Mouse (Mus musculus) B cell, adult 2 months (primary cell): Measurements from ENCODE around the gene Axin1.
"Not testable (repeated sequence)": the region's sequence is repeated elsewhere in the genome, so short reads cannot be mapped to it uniquely, and the experiment has no call there.

Experiments
- DNase-seq, 2 experiments: peaks; one replicate each; pipeline ENCODE4 v3.0.0; 2022

Axin1 gene

DNA sequence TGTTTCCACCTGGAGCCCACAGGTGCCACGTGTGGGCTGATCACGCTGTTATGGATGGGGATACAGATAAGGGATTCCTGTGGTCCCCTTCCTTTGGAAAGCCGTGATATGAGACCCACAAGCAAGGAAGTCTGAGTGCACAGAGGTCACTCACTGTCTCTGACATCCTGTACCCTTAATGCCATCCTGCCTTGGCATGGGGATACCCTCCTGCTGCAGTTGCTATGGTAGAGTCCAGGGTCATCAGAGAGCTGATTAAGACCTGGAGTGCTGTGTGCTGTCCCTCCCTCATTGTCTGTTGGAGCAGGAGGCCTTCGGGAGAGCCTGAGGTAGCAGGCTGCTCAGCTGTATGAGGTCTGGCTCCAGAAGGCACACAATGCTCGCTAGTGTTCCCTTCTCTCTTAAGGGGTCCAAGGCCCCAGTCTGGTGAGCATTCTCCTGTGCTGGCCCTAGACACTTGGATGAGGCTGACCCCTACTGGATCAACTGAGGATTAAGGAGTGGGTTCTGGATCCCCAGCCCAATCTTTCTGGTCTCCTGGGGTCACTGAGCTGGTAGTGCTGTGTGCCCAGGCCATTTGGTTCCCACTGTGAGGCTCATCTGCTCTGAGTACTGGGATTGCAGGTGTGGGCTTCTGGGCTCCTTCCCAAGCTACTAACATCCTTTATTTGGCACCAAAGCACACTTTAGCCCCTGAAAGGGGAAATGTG, 15.9 kb upstream of the Axin1 start:
- no peak for DNase-seq

DNA sequence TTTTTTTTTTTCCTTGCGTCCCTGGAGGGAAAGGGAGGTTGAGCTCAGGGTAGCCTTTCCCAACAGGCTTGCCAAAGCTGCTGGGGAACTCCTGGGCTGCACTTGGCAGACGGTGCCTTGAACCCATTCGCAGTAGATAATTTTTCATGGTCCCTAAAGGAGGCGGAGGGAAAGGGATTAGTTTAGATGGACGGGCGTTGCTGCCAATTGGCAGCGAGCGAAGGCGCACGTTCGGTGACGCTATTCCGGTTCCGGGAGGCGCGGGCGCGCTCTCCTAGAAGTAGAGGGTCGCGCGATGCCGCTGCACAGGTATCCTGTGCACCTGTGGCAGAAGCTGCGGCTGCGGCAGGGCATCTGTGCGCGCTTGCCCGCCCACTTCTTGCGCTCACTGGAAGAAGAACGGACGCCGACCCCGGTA, 15.2 kb upstream of the Axin1 start, which contains the start of gene Mrpl28:
TSS of gene Mrpl28 (plus strand) at position 234 of the 418 bp plus-strand sequence.
- peak; percentile 82 to 86 for DNase-seq

DNA sequence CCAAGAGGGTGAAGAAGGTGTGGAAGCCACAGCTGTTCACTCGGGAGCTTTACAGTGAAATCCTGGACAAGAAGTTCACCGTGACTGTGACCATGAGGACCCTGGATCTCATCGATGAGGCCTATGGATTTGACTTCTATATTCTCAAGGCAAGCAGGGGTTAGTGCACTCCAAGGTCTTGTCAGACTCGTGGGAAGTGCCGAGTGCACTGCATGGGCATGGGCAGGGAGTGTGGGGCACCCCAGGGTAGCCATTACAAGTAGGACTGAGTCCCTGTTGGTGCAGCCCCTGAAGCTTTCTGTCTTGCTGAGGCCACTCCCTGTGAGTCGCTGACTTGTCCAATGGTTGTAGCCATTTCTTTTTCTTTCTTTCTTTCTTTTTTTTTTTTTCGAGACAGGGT, 13.9 kb upstream of the Axin1 start:
- no peak for DNase-seq

DNA sequence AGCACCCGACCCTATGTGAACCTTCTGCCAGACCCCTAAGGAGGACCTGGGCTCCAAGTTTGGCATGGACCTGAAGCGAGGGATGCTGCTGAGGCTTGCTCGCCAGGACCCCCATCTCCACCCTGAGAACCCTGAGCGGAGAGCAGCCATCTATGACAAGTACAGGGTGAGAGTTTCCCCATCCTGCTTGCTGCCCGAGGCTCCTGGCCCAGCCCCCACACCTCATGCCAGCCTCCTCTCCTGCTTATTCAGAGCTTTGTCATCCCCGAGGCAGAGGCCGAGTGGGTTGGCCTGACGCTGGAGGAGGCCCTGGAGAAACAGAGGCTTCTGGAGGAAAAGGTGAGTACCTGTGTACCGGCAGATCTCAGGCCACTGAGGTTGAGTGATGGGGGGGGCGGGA, 13.3 kb upstream of the Axin1 start:
- no peak for DNase-seq

DNA sequence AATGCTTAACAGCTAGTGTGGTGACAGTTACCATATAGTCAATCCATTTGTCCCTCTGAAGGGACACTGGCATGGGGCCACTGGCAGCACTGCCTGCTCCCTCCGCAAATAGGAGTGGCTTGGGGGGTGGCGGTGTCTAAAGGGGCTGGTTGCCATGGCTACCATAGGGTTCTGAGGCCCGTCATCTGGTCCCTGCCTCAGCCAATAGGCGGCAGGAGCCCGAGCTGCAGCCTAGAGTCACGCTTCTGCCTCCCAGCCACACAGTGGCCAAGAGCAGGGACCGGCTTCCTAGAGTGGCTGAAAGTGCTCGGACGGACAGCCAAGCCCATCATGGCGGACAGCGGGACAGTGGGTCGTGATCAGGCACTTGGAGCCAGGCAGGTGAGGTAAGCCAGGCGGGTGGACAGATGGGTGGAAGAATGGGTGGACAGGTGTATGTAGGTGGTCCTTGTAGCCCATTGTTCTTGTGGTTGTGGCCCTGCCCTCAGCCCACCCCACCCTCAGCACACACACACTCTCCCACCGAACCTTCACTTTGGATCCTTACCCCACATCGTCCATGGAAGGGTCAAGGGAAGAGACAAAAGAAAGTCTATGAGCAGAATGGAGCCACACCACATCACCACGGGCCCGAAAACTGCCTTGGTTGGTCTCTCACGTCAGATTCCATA, 7.3 kb upstream of the Axin1 start:
- no peak for DNase-seq

DNA sequence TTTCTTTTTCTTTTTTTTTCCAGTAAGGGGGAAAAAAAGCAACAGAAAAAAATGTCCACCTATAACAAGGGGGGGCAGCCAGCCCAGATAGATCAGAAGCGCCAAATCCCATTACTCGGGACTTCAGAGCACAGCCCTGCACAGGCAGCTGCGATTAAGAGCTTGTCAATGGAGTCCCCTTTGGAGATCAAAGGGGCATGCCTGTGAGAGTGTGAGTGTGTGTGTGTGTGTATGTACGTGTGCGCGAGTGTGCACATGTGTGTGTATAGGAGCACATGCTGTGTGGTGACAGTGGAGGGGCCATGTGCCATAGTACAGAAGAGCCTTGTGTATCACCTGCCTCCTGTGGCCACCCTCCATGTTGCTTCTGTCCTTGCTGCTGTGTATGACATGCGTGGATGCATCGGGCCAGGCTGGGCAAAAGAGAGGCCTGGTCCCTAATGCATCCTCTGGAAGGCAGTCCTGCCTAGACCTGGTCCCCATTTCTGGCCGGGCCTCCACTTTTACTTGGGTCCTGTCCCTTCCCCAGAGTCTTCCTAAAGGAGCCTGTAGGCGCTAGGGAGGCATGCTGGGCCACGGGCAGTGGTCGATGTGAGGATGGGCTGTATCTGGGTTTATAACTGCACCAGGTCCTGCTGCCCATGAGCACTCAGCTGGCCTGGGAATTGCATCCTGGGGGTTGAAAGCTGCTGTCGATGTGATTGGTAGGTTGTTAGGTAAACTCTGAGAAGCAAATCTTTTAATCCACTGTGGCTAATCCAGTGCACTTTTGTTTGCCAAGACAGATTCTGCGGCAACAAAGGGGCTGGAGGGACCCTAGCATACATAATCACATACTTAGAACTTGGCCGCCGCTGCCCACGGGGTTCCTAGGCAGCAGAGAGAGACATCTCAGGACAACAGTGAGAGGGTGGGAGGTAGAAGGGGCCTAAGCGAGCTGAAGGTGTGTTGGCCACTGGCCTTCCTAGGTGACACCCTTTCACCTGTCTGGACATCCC, 6.3 kb upstream of the Axin1 start:
- DNase-seq = no peak

DNA sequence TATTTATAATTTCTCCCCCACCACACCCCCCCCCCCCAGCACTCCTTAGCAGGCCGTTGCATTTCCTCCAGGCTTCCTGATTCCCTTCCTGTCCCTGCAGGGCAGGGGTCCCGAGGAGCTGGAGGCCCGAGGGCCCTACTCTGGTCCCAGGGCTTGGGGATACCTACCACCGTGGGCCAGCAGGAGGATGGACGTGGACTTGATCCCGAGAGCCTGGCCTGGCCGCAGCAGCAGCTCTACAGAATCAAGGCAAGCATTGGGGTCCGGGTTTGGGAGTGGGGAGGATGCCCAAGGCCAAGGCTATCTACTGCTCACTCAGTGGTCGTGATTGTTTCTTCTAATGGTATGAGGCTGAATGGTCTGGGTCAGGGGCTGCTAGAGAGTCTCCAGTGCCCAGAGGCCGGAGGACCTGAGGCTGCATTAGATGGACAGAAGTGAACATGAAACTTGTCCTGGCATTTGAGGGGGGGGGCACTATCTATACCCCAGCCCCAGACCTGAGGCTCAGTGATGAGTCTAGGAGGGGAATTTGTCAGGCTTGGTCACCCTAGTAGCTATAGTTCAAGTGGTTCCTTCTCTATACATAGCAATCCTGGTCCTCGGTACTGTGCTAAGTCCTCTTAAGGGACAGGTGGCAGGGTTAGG, 1.3 kb upstream of the Axin1 start:
- DNase-seq = no peak

DNA sequence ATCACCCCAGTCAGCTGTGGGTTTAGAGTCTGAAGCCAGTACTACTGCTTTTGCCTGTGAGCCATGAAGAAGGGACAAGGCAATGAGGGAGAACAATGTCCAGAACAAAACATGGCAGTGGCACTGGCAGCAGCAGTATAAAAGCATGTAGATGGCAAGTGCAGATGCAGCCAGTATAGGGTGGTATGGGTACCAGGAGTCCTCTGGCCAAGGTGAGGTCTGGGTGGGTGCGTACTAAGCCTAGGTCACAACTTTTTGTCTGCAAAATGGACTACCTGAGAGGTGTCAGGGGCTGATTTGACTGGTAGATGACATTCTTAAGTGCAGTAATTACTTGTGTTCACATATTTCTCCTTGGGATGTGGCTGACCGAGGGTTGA, 747 bp upstream of the Axin1 start:
- no peak for DNase-seq

DNA sequence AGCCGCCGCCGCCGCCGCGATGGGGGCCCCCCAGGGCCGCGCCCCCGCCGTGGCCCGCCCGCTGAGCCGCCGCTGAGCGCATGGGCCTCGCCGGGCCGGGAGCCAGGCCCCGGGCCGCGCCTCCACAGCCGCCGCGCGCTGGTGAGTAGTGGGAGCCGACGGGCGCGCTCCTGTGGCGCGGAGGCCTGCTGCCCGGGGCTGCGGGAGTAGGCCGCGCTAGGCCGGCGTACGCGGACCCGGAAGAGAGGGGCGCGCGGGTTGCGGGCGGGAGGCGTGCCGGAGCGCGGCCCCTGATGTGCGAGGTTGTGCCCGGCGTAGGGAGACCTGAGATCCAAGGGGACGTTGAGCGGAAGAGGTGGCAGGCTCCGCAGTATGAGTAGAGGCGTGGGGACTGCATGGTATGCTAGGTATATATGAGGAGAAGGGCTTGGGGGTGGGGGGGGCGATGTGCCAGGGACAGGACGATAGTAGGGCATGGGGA, 453 bp downstream of the Axin1 start:
- DNase-seq = no peak

DNA sequence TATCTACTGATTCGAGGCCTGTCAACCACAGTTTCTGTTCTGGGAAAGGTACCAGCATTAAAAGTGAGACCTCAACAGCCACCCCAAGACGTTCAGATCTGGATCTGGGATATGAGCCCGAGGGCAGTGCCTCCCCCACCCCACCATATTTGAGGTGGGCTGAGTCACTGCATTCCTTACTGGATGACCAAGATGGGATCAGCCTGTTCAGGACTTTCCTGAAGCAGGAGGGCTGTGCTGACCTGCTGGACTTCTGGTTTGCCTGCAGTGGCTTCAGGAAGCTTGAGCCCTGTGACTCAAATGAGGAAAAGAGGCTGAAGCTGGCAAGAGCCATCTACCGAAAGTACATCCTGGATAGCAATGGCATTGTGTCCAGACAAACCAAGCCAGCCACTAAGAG, 4.3 kb downstream of the Axin1 start:
- DNase-seq = no peak

DNA sequence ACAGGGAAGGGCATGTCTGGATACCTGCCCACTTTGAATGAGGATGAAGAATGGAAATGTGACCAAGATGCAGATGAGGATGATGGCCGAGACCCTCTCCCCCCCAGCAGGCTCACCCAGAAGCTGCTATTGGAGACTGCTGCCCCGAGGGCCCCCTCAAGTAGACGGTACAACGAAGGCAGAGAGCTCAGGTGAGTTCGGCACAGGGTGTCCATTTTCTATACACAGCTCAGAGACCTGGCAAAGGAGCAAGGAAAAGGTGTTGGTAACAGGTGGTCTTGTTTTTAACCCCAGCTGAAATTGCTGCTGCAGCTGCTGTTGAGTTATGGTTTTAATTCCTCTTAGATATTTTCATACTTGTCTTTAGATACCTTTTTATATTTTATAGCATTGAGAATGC, 4.9 kb downstream of the Axin1 start:
- no peak for DNase-seq

DNA sequence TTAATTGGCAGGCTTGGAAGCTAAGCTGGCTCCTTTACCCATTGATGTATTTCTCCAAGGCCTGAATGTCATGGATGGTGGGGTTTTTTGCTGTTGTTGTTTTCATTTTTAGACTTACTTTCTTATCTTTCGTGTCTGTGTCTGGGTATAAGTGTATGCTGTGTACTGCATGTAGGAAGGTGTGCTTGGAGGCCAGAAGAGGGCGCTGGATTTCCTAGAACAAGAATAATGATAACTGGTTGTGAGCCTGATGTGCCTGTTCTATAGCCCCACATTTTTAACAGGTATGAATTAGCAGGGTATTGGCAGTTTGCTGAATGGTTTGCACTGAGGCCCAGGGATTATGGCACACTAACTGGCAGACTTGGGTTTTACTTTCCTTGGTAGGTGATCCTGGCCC, 10.6 kb downstream of the Axin1 start:
- no peak for DNase-seq

DNA sequence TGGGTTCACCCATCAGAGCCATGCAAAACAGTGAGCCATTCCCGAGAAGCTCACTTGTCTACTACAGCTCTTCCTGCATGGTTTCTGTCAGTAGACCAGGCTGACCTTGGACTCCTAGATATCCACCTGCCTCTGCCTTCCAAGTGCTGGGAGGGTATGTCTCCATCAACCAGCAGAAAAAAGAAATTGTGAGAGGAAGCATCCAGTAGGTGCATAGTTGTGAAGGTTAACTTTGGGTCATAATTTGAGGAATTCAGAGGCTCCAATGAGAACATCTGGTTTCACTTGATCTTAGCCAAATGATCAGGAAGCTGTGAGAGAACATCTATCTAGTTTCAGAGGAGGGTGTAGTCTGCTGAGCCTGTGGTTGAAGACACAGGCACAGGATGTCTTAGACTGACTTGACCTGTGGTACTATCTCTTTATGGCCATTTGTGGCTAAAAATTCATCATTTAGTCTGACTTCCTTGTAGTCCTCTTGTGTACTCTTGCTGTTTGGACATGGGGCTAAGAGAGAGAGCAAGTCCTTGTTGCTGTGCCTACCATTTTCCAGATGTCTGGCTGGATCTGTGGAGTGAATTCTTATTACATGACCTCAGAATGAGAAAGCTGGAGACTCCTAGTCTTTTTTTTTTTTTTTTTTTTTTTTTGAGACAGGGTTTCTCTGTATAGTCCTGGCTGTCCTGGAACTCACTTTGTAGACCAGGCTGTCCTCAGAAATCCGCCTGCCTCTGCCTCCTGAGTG, 13.6 kb downstream of the Axin1 start:
- no peak for DNase-seq

DNA sequence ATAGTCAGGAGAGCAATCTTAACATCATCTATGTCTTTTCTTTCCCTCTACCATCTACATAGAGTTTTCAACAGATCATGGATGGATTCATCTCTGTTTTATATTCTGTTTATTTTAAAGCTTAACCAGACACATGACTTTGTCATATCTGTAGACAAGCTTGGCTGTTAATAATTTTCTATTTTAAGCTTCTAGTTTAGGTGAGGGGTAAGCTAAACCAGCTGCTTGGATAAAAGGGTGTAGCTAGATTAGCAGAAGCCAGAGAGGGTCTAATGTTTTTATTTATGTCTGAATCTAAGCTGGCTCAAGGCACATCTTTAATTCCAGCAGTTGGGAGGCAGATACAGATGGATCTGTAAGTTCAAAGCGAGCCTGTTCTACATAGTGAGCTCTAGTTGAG, 24.2 kb downstream of the Axin1 start:
- DNase-seq = no peak

DNA sequence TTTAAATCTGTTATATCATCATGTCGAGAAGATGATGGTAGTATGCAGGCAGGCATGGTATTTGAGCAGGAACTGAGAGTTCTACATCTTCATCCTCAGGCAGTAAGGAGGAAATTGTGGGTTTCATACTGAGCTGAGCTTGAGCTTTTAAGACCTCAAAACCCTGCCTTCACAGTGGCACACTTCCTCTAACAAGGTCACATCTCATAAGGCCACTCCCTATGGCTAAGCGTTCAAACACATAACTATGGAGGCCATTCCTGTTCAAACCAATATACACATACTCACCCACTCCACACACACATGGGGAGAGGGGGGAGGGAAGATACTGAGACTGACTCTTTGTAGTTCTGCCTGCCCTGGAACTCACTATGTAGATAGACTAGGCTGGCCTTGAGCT, 29.6 kb downstream of the Axin1 start:
- peak; percentile 56 to 64 for DNase-seq

DNA sequence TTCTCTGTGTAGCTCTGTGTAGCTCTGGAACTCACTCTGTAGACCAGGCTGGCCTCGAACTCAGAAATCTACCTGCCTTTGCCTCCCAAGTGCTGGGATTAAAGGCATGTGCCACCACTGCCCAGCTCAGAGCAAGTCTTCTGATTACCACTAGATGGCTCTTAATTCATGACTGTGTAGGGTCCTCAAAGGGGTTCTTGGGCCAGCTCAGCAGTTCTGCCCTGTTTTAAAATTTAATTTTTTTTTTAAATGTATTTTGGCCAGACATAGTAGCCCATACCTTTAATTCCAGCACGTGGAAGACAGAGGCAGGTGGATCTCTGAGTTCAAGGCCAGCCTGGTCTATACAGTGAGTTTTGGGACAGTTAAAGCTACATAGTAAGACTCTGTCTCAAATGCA, 36.8 kb downstream of the Axin1 start:
- DNase-seq = not testable (repeated sequence)

DNA sequence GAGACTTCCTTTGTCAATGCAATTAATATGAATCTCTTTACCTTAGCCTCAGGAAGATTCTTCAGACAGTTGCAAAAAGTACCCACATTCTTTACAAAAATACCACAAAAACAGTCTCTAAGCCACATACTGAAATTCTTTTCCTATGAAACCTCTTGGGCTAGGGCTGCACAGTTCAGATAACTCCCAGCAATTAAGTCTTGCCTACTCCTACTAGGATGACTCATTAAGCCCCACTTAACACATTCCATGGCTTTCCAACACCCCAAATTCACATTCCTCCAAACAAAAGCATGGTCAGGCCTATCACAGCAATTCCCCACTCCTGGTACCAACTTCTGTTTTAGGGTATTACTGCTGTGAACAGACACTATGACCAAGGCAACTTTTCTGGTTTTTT, 40.1 kb downstream of the Axin1 start:
- no peak for DNase-seq

DNA sequence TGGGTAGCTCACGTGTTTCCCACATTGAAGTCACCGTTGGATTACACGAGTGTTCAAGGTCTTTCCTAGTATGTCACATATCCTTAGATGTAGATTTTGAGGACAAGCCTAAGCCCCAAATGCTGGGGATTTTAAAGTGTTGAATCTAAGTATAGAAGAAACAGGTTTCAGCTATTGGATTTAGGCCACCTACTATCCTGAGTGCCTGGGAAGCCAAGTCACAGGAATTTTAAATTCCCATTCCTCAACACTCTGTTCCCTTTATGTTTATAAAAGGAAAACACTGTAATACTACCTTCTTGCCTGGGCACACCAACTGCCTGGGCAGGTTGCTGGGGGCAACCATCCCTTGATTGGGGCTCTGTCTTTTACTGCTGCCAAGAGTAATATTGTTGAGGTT, 42.7 kb downstream of the Axin1 start:
- no peak for DNase-seq

DNA sequence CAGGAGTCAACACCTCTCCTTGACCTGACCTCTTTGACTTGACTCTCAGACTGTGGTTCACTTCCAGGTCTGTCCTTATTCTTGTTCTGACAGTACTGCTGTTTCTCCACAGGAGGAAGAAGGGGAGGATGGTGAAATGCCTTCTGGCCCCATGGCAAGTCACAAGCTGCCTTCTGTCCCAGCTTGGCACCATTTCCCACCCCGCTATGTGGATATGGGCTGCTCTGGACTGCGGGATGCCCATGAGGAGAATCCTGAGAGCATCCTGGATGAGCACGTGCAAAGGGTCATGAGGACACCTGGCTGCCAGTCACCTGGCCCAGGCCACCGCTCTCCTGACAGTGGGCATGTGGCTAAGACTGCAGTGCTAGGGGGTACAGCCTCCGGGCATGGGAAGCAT, 49.1 kb downstream of the Axin1 start:
- DNase-seq = no peak

DNA sequence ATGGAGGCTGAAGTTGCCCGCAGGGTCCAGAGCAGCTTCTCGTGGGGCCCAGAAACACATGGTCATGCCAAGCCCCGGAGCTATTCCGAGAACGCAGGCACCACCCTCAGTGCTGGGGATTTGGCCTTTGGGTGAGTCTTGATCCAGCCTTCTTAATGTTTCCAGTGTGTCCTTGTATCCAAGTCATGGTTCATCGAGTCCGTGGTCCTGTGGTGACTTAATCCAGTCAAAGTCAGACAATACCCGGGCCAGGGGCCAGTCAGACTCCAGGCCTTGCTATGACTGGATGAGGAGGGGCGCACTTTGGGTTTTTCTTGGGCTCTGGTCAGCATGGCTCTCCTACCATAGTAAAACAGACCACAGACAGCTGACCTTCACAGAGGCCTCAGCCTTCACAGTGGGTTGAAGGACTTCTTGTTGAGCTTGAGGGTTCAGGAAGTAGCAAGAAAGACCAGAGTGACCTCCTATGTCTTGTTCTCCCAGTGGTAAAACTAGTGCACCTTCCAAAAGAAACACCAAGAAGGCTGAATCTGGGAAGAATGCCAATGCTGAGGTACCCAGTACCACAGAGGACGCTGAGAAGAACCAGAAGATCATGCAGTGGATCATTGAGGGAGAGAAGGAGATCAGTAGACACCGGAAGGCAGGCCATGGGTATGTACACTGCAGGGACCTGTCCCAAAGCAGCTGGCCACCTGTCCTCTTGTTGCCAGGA, 49.8 kb downstream of the Axin1 start:
- DNase-seq = no peak

DNA sequence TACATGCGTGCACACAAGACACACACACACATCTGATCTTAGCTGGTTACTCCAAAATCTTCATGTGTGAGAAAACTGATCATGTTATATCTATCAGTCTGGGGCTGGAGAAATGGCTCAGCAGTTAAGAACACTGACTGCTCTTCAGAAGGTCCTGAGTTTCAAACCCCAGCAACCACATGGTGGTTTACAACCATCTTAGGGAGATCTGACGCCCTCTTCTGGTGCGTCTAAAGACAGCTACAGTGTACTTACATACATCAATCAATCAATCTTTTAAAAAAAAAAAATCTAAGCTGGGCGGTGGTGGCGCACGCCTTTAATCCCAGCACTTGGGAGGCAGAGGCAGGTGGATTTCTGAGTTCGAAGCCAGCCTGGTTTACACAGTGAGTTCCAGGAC, 53.0 kb downstream of the Axin1 start:
- not testable (repeated sequence) for DNase-seq
